Mouse (Mus musculus) E14TG2a.4 (cell line): ENCODE measurements at regions not wholly inside any gene's neighbourhood (a gene's known extent, or its start where the extent isn't known, plus 50 kb on each side); places are given as distances from the start of the nearest gene placed in this dataset.

ENCODE experiments used
- H3K27me3 ChIP-seq: 2 replicates; pipeline ENCODE4 v1.6.1; 2014; ENCODE audit warnings: low read length, control low read depth; ENCODE audit not compliant: insufficient read depth
- H3K36me3 ChIP-seq: 2 replicates; pipeline ENCODE4 v1.6.1; 2014; ENCODE audit warnings: low read length, control low read depth; ENCODE audit not compliant: insufficient read depth
- H3K4me1 ChIP-seq: replicated peaks from 2 replicates; pipeline ENCODE4 v1.6.1; 2014; ENCODE audit warnings: low read depth, low read length, control low read depth
- H3K4me3 ChIP-seq: replicated peaks from 2 replicates; pipeline ENCODE4 v1.5.1; 2014; ENCODE audit warnings: mild to moderate bottlenecking, low read length
- H3K9me3 ChIP-seq: 2 replicates; pipeline ENCODE4 v1.6.1; 2014; ENCODE audit warnings: low read length, control low read depth
- CTCF ChIP-seq: conservative IDR thresholded peaks from 2 replicates; pipeline ENCODE4 v1.5.1; 2014; ENCODE audit warnings: low read length
- NANOG ChIP-seq: IDR thresholded peaks from 2 replicates; pipeline ENCODE4 v1.6.1; 2014; ENCODE audit warnings: borderline replicate concordance, low read length, mixed read lengths
- POU5F1 ChIP-seq: IDR thresholded peaks from 2 replicates; pipeline ENCODE4 v1.6.1; 2014; ENCODE audit warnings: low read length, borderline replicate concordance

DNA sequence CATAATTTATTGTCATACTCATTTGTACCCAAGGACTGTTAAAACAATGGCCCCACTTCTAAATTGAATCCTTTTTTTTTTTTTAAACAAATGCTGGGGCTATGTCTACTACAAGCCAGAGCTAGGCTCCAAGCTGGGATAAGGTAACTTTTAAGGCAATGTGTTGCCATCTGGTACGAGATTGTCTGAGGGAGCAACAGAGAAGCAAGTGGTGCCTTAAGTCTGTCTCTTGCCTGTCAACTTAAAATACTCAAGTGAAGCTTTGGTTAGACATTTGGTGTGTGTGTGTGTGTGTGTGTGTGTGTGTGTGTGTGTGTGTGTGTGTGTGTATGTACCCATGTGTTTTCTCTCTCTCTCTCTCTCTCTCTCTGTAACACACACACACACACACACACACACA is 397.5 kb upstream of the Igfbp7 start:
- Histone ChIP-seq H3K9me3 (no peaks in the 10 kb centered on the region), H3K27me3 (no peaks in the 10 kb centered on the region), H3K4me1 (no peaks in the 10 kb centered on the region), H3K36me3 (no peaks in the 10 kb centered on the region), H3K4me3 (no peak overlapping the region)
- no peak for TF ChIP-seq CTCF
- no peak for TF ChIP-seq NANOG
- TF ChIP-seq POU5F1, result no peak

DNA sequence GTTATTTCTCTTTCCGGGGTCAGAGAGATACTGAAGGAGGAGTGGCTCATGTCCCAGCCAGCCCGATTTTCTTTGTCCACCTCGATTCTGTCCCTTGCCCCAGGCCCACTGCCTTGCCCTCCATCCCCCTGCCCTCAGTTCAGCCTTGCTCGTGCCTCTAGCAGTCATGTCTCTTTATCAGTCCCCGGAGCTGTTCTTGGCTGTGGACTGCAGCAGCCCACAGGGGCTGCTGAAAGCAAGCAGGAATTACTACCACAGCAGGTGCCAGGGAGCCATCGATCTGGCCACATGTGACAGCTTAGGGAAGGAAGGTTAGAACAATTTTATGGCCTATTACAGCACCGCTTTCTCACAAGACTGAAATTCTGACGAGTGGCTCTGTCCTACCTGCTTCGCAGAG is 396.3 kb upstream of the Igfbp7 start:
- no peaks in the 10 kb centered on the region for H3K9me3 ChIP-seq
- H3K36me3 ChIP-seq, result no peaks in the 10 kb centered on the region
- no peaks in the 10 kb centered on the region for H3K27me3 ChIP-seq
- no peak overlapping the region for H3K4me3 ChIP-seq
- no peak for TF ChIP-seq NANOG
- no peak for TF ChIP-seq CTCF
- TF ChIP-seq POU5F1, result no peak
- H3K4me1 ChIP-seq, result no peaks in the 10 kb centered on the region

DNA sequence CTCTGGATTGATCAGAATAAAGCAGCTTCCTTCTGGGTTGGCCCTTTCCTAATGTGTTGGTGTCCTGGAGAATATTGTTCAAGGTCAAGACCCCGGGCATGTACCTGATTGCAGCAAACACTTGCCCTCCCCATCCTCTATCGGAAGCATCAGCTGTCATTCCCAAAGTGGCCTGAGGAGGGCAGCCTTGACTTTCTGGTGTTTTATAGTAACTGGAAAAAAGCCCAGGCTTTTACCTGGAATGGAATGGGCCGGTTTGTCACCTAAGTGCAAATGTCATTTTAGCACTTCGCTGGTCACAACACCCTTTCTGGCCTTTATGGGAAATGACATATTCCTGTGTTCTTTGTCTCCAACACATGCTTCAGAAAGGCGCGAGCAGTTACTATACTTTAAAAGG is 395.7 kb upstream of the Igfbp7 start:
- Histone ChIP-seq H3K9me3 (no peaks in the 10 kb centered on the region), H3K27me3 (no peaks in the 10 kb centered on the region), H3K4me1 (no peaks in the 10 kb centered on the region), H3K36me3 (no peaks in the 10 kb centered on the region), H3K4me3 (no peak overlapping the region)
- TF ChIP-seq NANOG (no peak), POU5F1 (no peak), CTCF (peak; percentile 64)

DNA sequence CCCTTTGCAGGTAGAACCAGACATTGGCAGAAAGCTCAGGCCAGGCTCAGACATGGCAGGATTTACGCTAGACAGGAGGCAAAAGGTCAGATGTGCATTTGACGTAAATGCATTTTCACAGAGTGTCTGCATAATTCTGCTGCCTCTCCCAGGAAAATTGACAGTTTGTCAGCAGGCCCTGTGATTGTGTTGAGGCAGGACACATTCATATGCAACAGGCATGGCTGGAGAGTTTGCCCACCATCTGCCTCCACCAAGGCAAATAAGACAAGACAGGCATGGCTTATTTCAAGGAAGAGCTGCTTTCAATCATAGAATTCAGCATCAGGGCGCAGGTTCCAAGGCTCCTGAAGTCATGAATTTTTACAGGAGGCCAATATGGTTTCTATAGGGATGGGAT is 389.1 kb upstream of the Igfbp7 start:
- Histone ChIP-seq H3K4me3 (no peak overlapping the region), H3K4me1 (no peaks in the 10 kb centered on the region), H3K27me3 (no peaks in the 10 kb centered on the region), H3K36me3 (no peaks in the 10 kb centered on the region), H3K9me3 (peaks cover 22% of the 10 kb centered on the region)
- TF ChIP-seq POU5F1 (no peak), CTCF (no peak), NANOG (no peak)

DNA sequence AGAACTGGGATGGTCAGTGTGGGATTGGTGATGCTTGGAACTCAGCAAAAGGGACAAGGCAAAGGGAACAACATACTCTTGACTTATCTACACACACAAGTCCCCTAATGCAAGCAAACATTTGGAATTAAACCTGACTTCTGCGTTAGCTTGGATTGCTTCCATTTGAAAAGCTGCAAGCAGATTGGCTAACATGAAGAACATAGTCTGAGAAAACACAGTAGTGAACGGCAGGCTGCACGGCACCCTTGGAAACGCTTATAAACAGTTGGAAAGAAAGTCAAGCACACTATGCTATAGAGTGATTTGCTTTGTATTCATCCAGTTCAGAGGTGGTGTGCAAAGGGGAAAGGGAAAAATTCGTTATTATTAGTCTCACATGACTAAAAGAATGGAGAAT is 387.9 kb upstream of the Igfbp7 start:
- Histone ChIP-seq H3K4me3 (no peak overlapping the region), H3K36me3 (no peaks in the 10 kb centered on the region), H3K9me3 (peaks cover 25% of the 10 kb centered on the region), H3K27me3 (no peaks in the 10 kb centered on the region), H3K4me1 (no peaks in the 10 kb centered on the region)
- TF ChIP-seq CTCF (no peak), NANOG (no peak), POU5F1 (no peak)

DNA sequence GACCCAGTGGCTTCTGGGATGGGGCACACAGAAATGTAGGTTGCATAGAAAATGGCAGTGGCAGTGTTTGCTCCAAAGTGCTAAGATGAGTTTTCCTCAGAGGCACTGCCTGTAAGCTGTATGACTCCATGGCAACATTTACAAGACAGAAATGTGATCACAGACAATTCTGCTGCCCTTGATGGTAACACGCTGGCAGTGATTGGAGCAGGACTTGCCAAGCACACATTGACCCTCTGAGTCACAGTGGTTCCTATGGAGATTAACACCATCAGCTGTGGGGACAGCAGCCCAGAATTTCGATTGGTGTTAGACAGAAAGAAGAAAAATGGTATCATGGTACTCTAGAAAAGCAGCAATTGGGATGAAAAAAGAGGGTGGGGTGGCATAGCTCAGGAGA is 376.1 kb upstream of the Igfbp7 start:
- Histone ChIP-seq H3K4me3 (no peak overlapping the region), H3K4me1 (no peaks in the 10 kb centered on the region), H3K9me3 (peaks cover 66% of the 10 kb centered on the region), H3K36me3 (no peaks in the 10 kb centered on the region), H3K27me3 (no peaks in the 10 kb centered on the region)
- TF ChIP-seq CTCF (no peak), NANOG (no peak), POU5F1 (no peak)

DNA sequence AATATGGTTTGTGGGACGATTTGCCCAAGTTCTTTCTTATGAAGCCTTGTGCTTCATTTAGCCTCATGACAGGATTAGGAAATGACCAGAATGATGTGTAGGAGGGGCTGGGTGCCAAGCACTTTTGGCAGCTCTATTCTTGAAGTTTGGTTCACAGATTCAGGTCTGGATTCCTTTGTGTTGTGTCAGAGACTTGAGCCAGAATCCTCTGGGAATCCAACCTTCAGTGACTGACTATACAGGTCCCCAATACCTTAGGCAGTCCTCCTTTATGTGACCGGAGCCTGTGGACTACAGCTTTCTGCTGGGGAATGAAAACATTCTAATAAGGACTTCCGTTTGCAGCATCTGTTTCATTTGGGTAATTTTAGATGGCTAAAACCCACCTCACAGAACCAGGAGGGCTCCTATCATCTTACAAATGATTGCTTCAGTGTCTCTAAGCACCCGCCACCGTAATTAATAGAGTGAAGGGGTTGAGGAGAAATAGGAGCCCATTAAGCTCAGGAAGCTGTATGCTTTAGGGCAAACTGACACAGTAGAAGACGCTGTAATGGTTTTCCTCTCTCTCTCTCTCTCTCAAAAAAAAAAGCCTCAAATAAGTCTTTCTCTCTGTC is 354.7 kb upstream of the Igfbp7 start:
- Histone ChIP-seq H3K36me3 (no peaks in the 10 kb centered on the region), H3K4me3 (no peak overlapping the region), H3K9me3 (peaks cover 57% of the 10 kb centered on the region), H3K27me3 (no peaks in the 10 kb centered on the region), H3K4me1 (no peaks in the 10 kb centered on the region)
- TF ChIP-seq POU5F1 (no peak), NANOG (no peak), CTCF (no peak)

DNA sequence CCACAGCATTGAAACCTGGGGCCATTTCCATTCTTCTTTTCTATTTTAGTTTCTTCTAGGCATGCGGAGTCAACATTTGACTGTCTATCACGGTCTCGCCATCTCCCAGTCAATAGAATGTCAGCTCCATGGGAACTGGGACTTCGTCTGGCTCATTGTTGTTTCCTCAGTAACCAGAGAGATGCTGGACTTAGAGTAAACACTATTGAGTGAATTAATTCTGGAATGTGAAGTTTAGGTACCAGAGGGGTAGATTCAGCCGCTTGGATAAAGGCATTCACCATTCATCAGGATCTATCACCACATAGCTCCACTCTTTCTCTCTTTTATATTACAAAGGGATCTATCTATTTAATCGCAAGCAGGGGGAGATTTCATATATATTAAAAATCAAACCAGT is 354.2 kb upstream of the Igfbp7 start:
- no peaks in the 10 kb centered on the region for H3K36me3 ChIP-seq
- no peak for TF ChIP-seq NANOG
- TF ChIP-seq CTCF, result no peak
- TF ChIP-seq POU5F1, result no peak
- no peaks in the 10 kb centered on the region for H3K4me1 ChIP-seq
- no peaks in the 10 kb centered on the region for H3K27me3 ChIP-seq
- H3K9me3 ChIP-seq, result peaks cover 62% of the 10 kb centered on the region
- no peak overlapping the region for H3K4me3 ChIP-seq

DNA sequence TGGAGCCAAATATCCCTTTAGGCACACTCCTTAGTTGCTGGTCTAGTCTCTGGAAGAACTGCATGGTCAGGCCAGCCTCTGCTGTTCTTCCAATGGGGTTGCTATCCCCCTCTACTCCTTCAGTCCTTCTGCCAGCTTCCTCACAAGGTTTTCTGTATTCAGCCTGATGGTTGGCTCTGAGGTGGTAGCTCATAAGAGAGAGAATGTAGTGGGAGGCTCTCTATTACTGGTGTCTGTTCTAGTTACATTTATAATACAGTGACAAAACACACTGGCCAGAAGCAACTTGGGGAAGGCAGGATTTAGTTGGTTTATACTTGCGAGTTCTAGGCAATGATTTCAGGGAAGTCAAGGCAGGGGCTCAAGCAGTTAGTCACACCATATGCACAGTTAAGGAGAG is 341.1 kb upstream of the Igfbp7 start:
- no peak overlapping the region for H3K4me3 ChIP-seq
- H3K4me1 ChIP-seq, result no peaks in the 10 kb centered on the region
- no peaks in the 10 kb centered on the region for H3K27me3 ChIP-seq
- H3K9me3 ChIP-seq, result no peaks in the 10 kb centered on the region
- H3K36me3 ChIP-seq, result no peaks in the 10 kb centered on the region
- TF ChIP-seq NANOG, result no peak
- no peak for TF ChIP-seq POU5F1
- no peak for TF ChIP-seq CTCF

DNA sequence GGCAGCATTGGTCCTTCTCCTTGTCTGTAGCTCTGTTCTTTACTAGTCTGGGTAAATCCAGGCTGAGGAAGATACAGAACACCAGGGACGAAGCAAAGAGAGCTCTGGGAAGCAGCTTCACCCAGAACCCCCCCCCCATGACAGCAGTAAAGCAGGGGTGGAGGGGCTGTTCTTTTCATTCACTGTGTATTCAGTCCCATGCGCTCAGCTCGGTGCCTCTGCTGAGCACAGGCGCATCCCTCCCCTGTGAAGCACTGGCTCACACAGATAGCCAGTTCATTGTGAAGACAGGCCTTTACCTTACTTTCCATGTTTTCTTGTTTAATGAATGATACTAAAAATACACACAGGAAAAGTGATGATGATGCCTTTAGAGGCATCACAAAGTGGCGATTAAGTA is 338.8 kb upstream of the Igfbp7 start:
- Histone ChIP-seq H3K4me1 (no peaks in the 10 kb centered on the region), H3K4me3 (no peak overlapping the region), H3K36me3 (no peaks in the 10 kb centered on the region), H3K9me3 (no peaks in the 10 kb centered on the region), H3K27me3 (no peaks in the 10 kb centered on the region)
- TF ChIP-seq CTCF (no peak), POU5F1 (no peak), NANOG (no peak)
